Mouse (Mus musculus) cerebellum, adult 9-10 months (tissue): ENCODE results near the gene Noc4l.

Experiments used
- DNase-seq: peaks from one replicate; pipeline ENCODE4 v3.0.0; 2022

Noc4l gene

GRCm38 (mm10) chr5:110608941-110609340, 44.3 kb downstream of the Noc4l start:
- DNase-seq: no peak

- no peak for DNase-seq
These were observed 44.9 kb downstream of the Noc4l start for GRCm38 (mm10) chr5:110608336-110608735.

DNA sequence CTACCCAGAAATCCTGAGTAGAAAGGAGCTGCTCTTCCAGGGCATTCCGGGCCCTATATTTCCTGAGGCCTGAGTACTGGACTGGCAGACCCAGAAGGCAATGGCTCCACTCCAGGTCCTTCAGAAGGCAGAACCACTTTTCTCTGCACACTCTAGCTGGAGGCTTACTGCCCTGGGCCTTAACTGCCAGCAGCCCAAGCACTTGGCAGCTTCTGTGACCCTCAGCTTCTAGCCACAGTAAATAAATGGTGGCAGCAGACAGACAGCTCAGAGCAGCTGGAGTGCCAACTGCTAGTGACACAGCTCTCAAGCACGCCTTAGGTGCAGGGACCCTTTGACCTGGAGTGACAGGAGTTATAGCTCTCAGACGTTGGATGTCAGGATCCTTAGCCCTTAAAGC, 45.5 kb downstream of the Noc4l start:
- DNase-seq: no peak

DNA sequence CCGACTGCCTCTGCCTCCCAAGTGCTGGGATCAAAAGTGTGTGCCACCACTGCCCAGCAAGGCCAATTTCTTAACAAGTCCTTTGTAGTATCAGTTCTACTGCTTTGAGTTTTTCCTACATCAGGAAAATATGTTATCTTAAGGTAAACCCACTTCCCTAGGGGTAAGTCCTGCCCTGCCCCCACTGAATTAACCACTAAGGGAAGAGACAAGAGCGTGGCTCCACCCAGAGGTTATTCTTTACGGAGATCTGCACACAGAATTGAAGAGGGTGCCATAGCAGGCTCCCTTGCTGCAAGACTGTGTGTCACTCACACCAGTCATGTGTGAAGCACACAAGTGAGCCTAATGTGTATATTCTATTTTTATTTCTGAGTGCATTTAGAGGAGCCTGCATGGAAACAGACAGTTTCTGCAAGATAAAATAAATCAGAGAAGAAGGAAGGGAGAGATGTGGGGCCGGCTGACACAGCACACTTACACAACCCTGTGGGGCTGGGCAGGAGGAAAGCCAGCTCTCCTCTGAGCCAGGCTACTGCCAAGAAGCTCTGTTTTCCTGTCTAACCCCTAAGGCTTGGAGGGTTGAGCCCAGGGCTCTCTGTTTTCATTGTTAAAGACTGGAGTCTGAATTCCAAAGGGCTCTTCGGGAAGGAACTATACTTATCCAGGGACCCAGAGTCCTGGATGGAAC, 47.5 kb downstream of the Noc4l start:
- no peak for DNase-seq

- no peak for DNase-seq
These were observed 48.9 kb downstream of the Noc4l start for GRCm38 (mm10) chr5:110604311-110604710.

DNA sequence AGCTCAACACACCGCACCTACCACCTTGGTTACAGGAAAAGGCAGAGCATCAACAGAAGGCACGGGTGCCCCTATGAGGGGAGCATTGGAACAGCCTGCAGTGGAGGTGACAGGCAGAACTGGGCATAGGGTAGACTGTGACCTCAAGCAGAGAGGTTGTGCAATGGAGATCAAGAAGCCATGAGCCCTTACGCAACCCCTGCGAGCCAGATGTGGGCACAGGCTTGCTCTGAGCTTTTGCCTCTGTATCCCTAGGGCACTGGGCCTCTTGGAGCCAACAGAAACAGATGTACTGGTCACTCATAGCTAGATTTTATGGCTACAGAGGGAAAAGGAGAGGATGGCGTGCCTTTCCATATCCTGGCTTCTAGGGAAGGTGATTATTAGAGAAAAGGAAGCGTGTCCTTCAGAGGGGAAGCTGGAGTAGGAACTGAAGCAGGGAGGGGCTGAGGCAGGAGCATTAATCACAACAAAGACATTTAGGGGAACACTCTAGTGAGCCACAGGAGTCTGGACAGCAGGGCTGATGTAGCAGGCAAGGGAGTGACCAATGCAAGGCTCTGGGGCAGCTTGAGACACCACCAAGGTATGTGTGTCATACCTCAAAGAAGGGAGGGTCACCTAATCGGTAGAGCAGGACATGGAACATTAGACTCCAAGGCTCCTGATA, 50.1 kb downstream of the Noc4l start:
- no peak for DNase-seq
